Mouse (Mus musculus): ENCODE measurements around the gene Dglucy.

Gene Dglucy

DNA sequence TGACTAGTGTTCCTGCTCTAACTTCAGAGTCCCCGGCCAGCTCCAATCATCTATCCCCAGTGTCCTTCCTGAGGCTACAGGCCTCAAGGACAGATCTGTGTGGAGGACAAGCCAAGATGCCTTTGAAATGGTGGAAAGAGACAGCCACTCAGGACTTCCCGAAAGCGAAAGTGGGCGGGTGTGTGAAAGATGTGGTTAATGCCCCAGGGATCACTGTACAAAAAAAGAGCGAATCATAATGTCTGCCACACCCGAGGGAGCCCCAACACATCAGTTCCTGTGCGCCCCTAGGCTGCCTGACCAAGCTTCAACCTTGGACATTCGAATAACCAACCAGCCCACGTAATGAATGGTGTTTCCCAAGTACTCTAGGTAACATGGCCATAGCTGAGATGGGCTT is 149.4 kb downstream of the Dglucy start:
- DNase-seq (ENCODE audit: low read depth, low spot score): no peak

DNA sequence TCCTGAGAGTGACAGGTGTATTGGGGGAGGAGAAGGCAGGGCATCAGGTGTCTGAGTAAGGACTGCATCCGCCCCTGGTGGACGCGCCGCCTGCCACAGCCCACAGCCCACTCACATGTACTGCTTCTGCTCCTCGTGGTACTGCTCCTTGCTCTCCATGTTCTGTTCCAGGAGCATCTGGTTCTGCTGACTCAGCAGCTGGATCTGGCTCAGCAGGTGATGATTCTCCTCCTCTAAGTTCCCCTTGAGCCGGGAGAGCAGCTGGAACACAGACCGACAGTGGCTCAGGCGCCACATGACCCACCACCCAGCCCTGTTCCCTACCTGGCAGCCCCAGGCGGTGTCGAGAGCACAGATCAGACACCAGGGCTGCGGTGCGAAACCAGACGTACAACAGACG is 152.8 kb downstream of the Dglucy start:
- DNase-seq (ENCODE audit: low read depth, low spot score): no peak

DNA sequence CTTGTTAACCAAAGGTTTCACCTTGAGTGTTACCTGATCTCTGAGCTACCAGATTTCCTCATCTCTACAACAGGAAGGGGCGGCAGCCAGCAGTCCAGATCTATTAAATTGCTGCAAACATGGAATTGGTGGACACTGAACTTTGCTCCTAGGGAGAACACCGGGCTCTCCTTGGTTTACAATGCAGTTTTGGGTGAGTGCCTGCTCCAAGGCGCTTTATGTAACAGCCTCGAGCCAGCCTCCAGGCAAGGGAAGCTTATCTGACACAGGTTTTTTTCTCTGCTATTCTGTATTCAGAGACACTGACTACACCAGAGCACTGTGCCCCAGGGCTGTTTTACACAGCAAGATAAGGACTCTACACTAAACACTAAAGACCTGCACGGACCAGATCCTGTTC is 155.9 kb downstream of the Dglucy start:
- no peak for DNase-seq (ENCODE audit: low read depth, low spot score)

DNA sequence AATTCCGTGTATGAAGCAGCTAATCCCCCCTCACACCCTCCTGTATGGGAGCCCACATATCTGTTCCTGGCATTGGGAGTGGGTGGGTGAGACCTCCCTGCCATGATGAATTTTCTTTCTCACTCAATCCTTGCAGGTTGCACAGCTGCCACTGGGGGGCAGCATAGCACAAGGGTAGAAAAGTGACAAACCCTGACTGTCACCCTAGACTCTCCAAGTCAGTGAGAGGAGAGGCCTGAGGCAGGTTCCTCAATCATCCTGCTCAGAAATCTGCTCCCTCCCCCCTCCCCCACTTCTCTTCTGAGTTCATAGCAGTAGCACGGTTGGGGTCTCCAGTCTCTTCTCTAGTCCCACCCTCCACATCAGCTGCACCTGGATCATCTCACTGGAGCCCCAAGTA is 157.3 kb downstream of the Dglucy start:
- peak; percentile 78 for DNase-seq (ENCODE audit: low read depth, low spot score)

DNA sequence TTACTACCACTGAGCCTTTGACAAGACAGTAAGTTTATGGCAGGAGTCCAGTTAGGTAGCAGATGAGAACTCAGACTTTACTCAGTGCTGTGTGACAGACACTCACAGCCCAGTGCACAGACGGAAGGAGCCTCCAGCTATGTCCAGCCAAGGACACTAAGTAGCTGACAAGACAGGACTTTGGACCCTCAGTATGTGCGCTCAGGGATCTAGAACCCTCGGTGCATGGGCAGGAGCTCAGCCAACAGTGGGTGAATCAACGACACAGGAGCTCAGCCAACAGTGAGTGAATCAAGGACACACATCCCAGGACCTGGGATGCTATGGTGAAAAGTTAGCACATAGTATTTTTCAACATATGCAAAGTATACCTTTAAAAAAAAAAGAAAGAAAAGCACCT is 157.9 kb downstream of the Dglucy start:
- DNase-seq (ENCODE audit: low read depth, low spot score): no peak

DNA sequence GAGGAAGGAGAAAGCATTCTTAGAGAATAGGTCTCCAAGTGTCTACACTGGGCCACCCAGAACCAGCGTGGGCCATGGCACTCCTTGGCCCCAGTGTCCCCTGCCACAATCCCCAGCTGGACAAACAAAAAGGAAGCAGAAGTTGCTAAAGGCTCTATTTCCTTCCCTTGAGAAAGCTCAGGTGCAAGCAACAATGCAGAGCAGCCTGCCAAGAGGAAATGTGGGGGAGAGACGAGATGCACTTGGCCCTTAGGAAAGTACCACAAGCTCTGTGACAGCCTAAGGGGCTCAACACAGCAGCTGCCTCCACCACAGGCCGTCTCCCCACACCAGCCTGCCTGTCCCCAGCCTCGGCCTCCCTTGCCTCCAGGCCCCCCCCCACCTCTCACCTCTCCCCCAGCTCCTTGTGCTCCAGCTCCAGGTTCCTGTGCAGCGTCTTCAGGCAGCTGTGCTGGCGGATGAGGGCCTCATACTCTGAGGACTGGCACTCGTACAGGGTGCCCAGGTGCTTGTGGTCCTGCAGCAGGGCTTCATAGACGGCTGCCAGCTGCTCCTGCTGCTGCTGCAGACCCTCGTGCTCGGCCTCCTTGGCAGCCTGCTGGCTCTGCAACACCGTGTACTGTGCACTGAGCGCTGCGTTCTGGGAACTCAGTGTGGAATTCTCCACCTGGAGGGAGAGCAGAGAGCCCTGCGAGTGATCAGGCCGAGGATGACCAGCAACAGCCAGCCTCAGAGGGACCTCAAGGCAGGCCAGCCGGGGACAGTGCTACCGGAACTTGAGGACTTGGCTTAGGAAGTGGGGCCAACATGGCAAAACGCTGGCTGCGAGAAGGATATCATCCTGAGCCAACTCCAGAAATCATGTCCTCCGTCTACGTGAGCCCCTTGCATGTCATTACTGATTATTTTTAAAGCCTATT is 158.8 kb downstream of the Dglucy start:
- DNase-seq (ENCODE audit: low read depth, low spot score): no peak

DNA sequence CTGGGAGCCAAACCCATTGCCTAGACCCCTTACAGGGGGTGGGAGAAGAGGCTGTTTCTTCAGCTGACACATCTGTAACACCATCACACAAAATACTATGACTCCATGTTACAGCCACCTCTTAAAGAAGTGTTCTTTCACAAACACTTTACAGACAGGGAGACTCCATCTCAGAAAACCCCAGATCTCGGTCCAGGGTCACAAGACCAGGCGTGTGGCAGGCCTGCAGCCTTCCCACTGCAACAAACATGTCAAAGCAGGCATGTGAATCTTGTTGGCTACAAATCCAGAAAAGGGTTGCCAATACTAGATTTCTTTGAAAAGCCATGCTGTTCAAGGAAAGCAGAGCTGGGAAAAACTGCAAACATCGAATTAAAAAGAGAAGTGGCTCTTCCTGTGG is 162.5 kb downstream of the Dglucy start:
- DNase-seq (ENCODE audit: low read depth, low spot score): no peak

DNA sequence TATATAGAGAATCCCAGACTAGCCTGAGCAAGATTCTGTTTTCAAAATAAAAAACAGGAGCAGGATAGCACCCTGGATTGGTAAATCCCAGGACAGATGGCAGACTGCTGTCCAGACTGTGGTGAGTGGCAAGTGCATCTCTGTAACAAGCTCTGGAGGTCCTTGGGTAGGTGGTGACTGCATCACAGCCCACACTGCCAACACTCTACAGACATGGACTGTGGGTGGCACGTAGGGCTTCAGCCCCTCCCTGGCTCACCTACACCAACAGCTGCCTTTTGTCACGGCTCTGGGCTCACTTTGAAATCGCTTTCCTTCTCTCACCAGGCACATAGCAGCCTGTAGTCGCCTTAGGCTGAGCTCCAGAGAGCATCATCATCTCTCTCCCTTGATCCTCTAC is 164.3 kb downstream of the Dglucy start:
- no peak for DNase-seq (ENCODE audit: low read depth, low spot score)

DNA sequence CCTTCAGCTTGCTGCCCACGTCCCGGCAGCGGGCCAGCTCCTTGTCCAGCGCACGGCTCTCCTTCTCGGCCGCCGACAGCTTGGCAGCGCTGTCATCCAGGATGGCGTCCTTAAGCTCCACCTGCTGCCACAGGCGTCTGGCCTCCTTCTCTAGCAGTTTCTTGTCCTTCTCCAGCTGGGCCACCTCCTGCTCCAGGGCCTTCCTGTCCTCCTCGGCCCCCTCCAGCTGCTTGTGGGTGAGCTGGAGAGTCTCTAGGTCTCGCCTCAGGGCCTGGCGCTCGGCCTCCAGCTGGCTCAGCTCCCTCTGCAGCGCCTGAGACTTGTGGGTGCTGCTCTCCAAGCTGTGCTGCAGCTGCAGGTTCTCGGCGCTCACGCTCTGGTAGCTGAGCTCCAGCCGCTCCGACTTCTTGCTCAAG is 166.1 kb downstream of the Dglucy start:
- DNase-seq (ENCODE audit: low read depth, low spot score): no peak

DNA sequence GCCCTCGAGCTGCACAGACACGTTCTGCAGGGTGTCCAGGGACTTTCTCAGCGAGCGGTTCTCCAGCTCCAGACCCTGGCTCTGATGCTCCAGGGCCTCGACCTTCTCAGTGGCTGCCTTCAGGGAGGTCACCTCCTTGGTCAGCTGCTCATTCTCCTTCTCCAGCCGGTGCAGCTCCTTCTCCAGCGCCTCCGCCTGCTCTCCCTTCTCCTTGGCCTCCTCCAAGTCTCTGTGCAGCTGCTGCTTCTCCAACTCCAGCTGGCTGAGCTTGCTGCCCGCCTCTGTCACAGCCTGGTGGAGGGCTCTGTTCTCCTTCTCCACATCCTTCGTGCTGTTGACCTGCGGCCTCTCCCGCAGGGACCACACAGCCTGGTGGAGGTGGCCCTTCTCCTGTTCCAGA is 166.6 kb downstream of the Dglucy start:
- DNase-seq (ENCODE audit: low read depth, low spot score): no peak

DNA sequence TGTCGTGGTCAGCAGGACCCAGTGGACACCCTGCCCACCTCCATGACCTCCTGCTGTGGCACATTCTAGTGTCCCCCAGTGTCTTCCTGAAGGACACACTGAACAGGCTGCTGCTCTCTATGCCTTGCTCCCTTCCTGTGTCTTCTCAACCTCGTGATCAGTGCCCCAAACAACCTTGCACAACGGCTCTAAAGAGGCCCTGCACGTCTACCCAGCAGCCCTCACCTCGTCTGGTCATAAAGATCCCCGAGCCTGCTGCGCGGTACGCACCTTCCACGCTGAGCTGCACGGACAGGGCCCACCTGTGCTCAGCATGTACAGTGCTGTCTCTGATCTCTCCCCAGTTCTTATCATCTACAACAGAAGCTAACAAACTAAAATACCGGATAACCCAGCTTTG is 167.1 kb downstream of the Dglucy start:
- DNase-seq (ENCODE audit: low read depth, low spot score): no peak

Data from retina, postnatal 7 days (tissue).